Mouse (Mus musculus) spleen, adult 2 months (tissue): Measurements from ENCODE around the gene Dnm2. TPM values are rescaled to one million over a fixed set of nuclear protein-coding genes. Genes with fewer than 3 reads are reported as not detected.

Source experiments
- DNase-seq, 2 experiments: peaks; one replicate each; pipeline versions ENCODE4 v3.0.0 to v3.0.0-alpha.2; 2012 to 2021; ENCODE audit warnings: low spot score in 2 of 2, low read depth in 1 of 2
- H3K27ac ChIP-seq: fragments of 200-500 bp; 2 replicates; pipeline ENCODE4 v1.5.1; 2012; ENCODE audit warnings: low read length, inconsistent platforms; ENCODE audit not compliant: insufficient read depth
- H3K27me3 ChIP-seq: fragments of 200-500 bp; 2 replicates; pipeline ENCODE4 v1.6.1; 2012; ENCODE audit warnings: mild to moderate bottlenecking, moderate library complexity, low read length, inconsistent platforms; ENCODE audit not compliant: control insufficient read depth, insufficient read depth
- H3K36me3 ChIP-seq: fragments of 200-500 bp; 2 replicates; pipeline ENCODE4 v1.6.1; 2012; ENCODE audit warnings: mild to moderate bottlenecking, low read length, inconsistent platforms; ENCODE audit not compliant: control insufficient read depth, insufficient read depth
- H3K4me1 ChIP-seq: fragments of 200-500 bp; 2 replicates; pipeline ENCODE4 v1.6.1; 2011; ENCODE audit warnings: inconsistent platforms; ENCODE audit not compliant: control insufficient read depth, insufficient read depth, insufficient read length
- H3K4me3 ChIP-seq: fragments of 200-500 bp; 2 replicates; pipeline ENCODE4 v1.5.1; 2011; ENCODE audit warnings: mild to moderate bottlenecking, inconsistent platforms; ENCODE audit not compliant: insufficient read depth, insufficient read length; ENCODE audit errors: extremely low read depth
- CTCF ChIP-seq: fragments of 200-500 bp; IDR thresholded peaks from 2 replicates; pipeline ENCODE4 v1.5.1; 2011; ENCODE audit warnings: mild to moderate bottlenecking, inconsistent platforms; ENCODE audit not compliant: insufficient read depth, insufficient read length, insufficient replicate concordance; ENCODE audit errors: extremely low read depth
- POLR2A ChIP-seq: fragments of 200-500 bp; IDR thresholded peaks from 2 replicates; pipeline ENCODE4 v1.6.1; 2011; ENCODE audit warnings: low read depth, low read length, inconsistent platforms
- WGBS: fragments of 180-500 bp; shearing (Covaris S2); methylation state at CpG from one replicate; pipeline ENCODE4 v1.1.7; 2018; 5-methylcytosine and 5-hydroxymethylcytosine counted together
- polyA plus RNA-seq: library from polyadenylated mRNA; depleted of rRNA; stranded (reverse); fragments of >200 nt; gene quantifications from 2 replicates; pipeline ENCODE4 v1.2.3, GENCODE M21; 2012

The Dnm2 gene
- polyA plus RNA-seq, 1 experiment = 223 TPM

- H3K27ac ChIP-seq = peak overlapping the region; percentile 29; the same call in 1 of the 2 replicates
- H3K4me1 ChIP-seq = peaks cover 32% of the 10 kb centered on the region; the same call in 1 of the 2 replicates
Observed at GRCm38 (mm10) chr9:21453003-21453402, 28.3 kb downstream of the Dnm2 start.

GRCm38 (mm10) chr9:21453459-21453858 lies 28.8 kb downstream of the Dnm2 start:
- H3K4me3 ChIP-seq = no peak overlapping the region
- no peaks in the 10 kb centered on the region for H3K27me3 ChIP-seq
- DNase-seq = no peak
- peaks cover 30% of the 10 kb centered on the region; the same call in 1 of the 2 replicates for H3K4me1 ChIP-seq
- TF ChIP-seq CTCF (no peak), POLR2A (no peak)
- peak overlapping the region; percentile 29; the same call in 1 of the 2 replicates for H3K27ac ChIP-seq
- WGBS = 62% methylated on average over 2 of the region's 2 CpGs
- peaks cover 4% of the 10 kb centered on the region for H3K36me3 ChIP-seq

More at GRCm38 (mm10) chr9:21453003-21453402, 28.3 kb downstream of the Dnm2 start:
- Histone ChIP-seq H3K4me3 (no peak overlapping the region), H3K27me3 (no peaks in the 10 kb centered on the region), H3K36me3 (peaks cover 2% of the 10 kb centered on the region; the same call in 1 of the 2 replicates)
- WGBS = 48% methylated on average over 7 of the region's 7 CpGs
- no peak for DNase-seq
- no peak for TF ChIP-seq CTCF
- TF ChIP-seq POLR2A = no peak

GRCm38 (mm10) chr9:21454556-21454955 lies 29.8 kb downstream of the Dnm2 start:
- 86% methylated on average over 4 of the region's 4 CpGs for WGBS
- Histone ChIP-seq H3K27ac (no peak overlapping the region), H3K36me3 (peaks cover 11% of the 10 kb centered on the region), H3K4me1 (peaks cover 29% of the 10 kb centered on the region; the same call in 1 of the 2 replicates), H3K27me3 (no peaks in the 10 kb centered on the region), H3K4me3 (no peak overlapping the region)
- no peak for TF ChIP-seq CTCF
- TF ChIP-seq POLR2A = no peak
- no peak for DNase-seq

- no peak overlapping the region for H3K4me3 ChIP-seq
- DNase-seq = no peak
- no peaks in the 10 kb centered on the region for H3K27me3 ChIP-seq
- peaks cover 23% of the 10 kb centered on the region; the same call in 1 of the 2 replicates for H3K4me1 ChIP-seq
- 51% methylated on average over 4 of the region's 4 CpGs for WGBS
- TF ChIP-seq CTCF (no peak), POLR2A (no peak)
- H3K36me3 ChIP-seq = peaks cover 11% of the 10 kb centered on the region
- H3K27ac ChIP-seq = no peak overlapping the region
Observed at GRCm38 (mm10) chr9:21455103-21455770, 30.5 kb downstream of the Dnm2 start.

GRCm38 (mm10) chr9:21456246-21456929 lies 31.7 kb downstream of the Dnm2 start:
- H3K4me3 ChIP-seq = no peak overlapping the region
- H3K27ac ChIP-seq = no peak overlapping the region
- no peaks in the 10 kb centered on the region for H3K27me3 ChIP-seq
- WGBS = 90% methylated on average over 7 of the region's 7 CpGs
- peaks cover 17% of the 10 kb centered on the region; the same call in 1 of the 2 replicates for H3K4me1 ChIP-seq
- no peak for TF ChIP-seq POLR2A
- TF ChIP-seq CTCF = no peak
- DNase-seq = no peak
- H3K36me3 ChIP-seq = peaks cover 14% of the 10 kb centered on the region

GRCm38 (mm10) chr9:21456930-21457634 lies 32.4 kb downstream of the Dnm2 start:
- TF ChIP-seq CTCF (no peak), POLR2A (no peak)
- Histone ChIP-seq H3K36me3 (peaks cover 14% of the 10 kb centered on the region), H3K4me1 (peaks cover 12% of the 10 kb centered on the region; the same call in 1 of the 2 replicates), H3K27me3 (no peaks in the 10 kb centered on the region), H3K4me3 (no peak overlapping the region), H3K27ac (no peak overlapping the region)
- no peak for DNase-seq
- 47% methylated on average over 10 of the region's 10 CpGs for WGBS

GRCm38 (mm10) chr9:21458821-21459220 lies 34.1 kb downstream of the Dnm2 start:
- WGBS = 93% methylated on average over 3 of the region's 3 CpGs
- Histone ChIP-seq H3K36me3 (peaks cover 14% of the 10 kb centered on the region), H3K27ac (no peak overlapping the region), H3K4me3 (no peak overlapping the region), H3K27me3 (no peaks in the 10 kb centered on the region), H3K4me1 (peaks cover 17% of the 10 kb centered on the region; the same call in 1 of the 2 replicates)
- DNase-seq = no peak
- TF ChIP-seq POLR2A (no peak), CTCF (no peak)
